Mouse (Mus musculus): ENCODE results near the gene Jph2. TPM values are rescaled to one million over a fixed set of nuclear protein-coding genes. Genes with fewer than 3 reads are reported as not detected.
"Not testable (repeated sequence)": the region's sequence is repeated elsewhere in the genome, so short reads cannot be mapped to it uniquely, and the experiment has no call there.

The Jph2 gene
- total RNA-seq, 2 experiments from 2014 or later = 352 to 422 TPM

DNA sequence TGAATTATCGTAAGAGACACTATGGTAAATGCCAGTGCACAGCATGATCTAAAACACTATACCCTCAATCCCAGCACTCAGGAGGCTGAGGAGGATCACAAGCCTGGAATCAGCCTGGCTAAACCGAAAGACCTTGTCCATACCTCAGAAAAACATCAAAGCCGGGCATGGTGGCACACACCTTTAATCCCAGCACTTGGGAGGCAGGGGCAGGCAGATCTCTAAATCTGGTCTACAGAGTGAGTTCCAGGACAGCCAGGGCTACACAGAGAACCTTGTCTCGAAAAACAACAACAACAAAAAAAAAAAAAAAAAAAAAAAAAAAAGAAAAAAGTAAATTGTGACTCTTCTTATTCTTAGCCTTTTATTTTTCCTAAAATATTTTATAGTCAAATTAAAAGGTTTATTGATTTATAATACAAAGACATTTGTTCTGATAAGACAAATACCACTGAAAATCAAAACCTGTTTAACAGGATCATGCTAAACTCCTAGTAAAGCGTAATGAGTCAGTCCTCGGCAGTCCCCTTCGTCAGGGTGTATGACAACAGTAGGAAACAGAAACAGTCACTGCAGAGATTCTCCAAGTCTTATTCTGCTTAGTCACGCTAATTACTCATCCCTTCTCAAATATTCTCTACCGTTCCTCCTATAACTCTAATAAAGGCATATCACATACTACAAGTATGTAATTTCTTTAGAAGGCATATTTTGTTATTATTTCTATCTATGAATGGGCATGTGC lies 15.2 kb upstream of the Jph2 start:
- DNase-seq = no peak
- intact Hi-C loops (cut with DNase I; ENCODE audit: low total_unique reads) = no loop called here

DNA sequence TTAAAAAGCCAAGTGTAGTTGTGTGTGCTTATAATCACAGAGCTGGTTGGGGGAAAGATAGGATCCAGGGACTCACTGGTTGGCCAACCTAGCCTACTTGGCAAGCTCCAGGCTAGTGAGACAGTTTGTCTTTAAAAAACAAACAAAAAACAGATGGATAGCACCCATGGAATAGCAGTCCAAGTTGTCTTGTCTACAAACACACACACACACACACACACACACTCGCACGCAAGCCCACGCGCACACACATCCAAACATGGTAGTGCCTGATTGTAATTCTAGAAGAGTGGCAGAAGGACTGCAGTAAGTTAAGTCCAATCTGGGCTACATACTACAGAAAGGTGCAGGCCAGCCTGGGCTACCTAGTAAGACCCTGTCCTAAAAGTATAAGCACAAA lies 14.6 kb upstream of the Jph2 start:
- DNase-seq = no peak
- intact Hi-C loops (cut with DNase I; ENCODE audit: low total_unique reads) = no loop called here

GRCm38 (mm10) chr2:163411840-163412239 lies 14.0 kb upstream of the Jph2 start:
- DNase-seq = no peak
- intact Hi-C loops (cut with DNase I; ENCODE audit: low total_unique reads) = no loop called here

- intact Hi-C loops (cut with DNase I; ENCODE audit: low total_unique reads); DNase-seq: not testable (repeated sequence)
Measured at GRCm38 (mm10) chr2:163411344-163411743, 13.6 kb upstream of the Jph2 start.

DNA sequence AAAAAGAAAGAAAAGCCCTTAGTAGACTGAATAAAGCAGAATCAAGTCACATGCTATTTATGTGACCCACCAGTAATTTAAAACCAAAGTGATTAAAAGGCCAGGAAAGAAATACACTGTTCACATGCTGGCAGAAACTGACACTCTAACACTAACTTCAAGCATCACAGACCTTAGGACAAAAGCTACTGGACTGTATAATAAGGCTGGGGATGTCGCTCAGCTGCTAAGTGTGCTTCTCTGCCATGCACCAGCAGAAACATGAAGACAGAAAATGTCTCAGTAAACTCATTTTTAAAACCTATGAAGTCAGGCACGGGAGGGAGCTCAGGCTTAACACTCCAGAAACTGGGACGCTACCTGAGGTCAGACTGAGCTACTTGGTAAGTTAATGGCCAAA lies 12.4 kb upstream of the Jph2 start:
- intact Hi-C loops (cut with DNase I; ENCODE audit: low total_unique reads) = no loop called here
- no peak for DNase-seq

- intact Hi-C loops (cut with DNase I; ENCODE audit: low total_unique reads) = loop anchor here (5.0 to 10.0 kb wide), 2 partner anchors 129 to 302 kb away; no protein-coding TSS in a partner anchor
- no peak for DNase-seq
Measured at GRCm38 (mm10) chr2:163404037-163404815, 6.4 kb upstream of the Jph2 start.

DNA sequence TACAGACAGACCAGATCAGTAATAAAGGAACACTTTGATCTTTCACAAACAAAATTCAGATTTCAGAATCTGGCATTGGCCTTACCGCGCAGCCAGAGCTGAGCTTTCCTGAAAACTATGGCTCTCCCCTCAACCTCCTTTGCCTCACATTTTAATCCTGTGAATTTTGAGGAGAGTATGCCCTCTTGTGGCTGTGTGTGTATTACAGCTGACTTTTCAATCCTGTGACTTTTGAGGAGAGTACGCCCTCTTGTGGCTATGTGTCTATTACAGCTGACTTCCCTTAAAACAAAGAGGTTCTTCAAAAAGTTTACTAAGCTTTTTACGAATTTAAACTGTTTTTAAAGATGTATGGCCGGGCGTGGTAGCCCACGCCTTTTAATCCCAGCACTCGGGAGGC lies 3.4 kb upstream of the Jph2 start:
- intact Hi-C loops (cut with DNase I; ENCODE audit: low total_unique reads) = loop anchor here (5.0 to 10.0 kb wide), 2 partner anchors 126 to 299 kb away; no protein-coding TSS in a partner anchor

GRCm38 (mm10) chr2:163399222-163399621 lies 1.4 kb upstream of the Jph2 start:
- DNase-seq = no peak
- intact Hi-C loops (cut with DNase I; ENCODE audit: low total_unique reads) = no loop called here

More for the DNA sequence above, 3.4 kb upstream of the Jph2 start:
- DNase-seq = peak; percentile 54

GRCm38 (mm10) chr2:163398770-163399169 lies 977 bp upstream of the Jph2 start:
- no peak for DNase-seq
- intact Hi-C loops (cut with DNase I; ENCODE audit: low total_unique reads) = no loop called here

- intact Hi-C loops (cut with DNase I; ENCODE audit: low total_unique reads) = no loop called here
- no peak for DNase-seq
Measured at GRCm38 (mm10) chr2:163397071-163397470, 722 bp downstream of the Jph2 start.

DNA sequence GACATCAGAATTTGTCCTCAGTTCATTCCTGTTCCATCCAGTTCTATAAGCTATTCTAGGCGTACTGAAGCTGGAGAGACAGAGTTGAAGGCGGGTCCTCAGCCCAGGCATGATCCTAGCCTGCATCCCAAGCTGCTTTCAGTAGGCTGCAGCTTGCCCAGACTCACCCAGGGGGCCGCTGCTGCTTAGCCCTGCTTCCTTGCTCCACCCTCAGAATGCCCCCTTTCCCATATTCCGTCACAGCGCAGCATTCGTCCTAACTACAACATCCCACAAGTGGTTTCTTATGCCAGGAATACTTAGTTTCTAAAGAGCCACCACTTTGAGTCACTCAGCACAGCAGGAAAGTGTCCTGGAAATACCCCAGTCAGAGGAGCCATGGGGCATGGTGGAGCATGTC lies 2.8 kb downstream of the Jph2 start:
- intact Hi-C loops (cut with DNase I; ENCODE audit: low total_unique reads) = no loop called here
- DNase-seq = no peak

DNA sequence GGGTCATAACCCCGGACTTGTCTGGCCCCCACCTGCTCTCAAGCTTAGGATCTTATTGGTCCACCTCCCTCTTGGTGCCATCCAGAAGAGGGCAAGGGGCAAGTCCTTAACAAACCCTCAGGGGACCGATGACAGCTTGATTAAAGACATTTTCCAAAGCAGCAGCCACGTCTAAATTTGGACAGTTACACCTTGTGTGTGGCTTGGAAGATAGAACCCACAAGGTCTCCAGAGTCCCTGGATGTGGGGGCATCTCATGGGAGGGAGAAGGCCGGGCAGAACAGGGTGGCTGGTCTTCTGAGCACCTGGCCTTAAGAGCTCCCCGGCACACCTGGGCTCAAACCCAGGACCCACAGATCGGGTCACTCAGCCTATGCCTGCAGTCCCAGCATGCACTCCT lies 3.8 kb downstream of the Jph2 start:
- no peak for DNase-seq
- intact Hi-C loops (cut with DNase I; ENCODE audit: low total_unique reads) = no loop called here

DNA sequence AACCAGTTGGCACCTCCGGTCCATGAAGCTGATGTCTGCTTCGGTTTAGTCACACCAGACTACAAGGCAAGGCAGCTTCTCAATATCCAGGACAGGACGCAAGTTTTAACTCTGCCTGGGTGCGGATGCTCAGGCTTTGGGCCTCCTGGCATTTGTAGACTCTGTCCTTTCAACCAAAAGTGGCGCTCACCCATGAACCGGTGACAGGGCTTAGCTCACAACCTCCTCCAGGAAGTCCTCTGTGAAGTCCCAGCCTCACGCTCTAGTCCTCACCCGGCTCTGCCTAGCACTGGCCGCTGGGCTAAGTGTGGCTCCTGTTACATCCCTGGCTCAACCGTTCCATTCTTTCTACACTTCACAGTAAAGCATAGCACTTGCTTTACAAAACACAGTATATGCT lies 4.6 kb downstream of the Jph2 start:
- no peak for DNase-seq
- intact Hi-C loops (cut with DNase I; ENCODE audit: low total_unique reads) = no loop called here

GRCm38 (mm10) chr2:163392436-163392835 lies 5.4 kb downstream of the Jph2 start:
- intact Hi-C loops (cut with DNase I; ENCODE audit: low total_unique reads) = no loop called here

DNA sequence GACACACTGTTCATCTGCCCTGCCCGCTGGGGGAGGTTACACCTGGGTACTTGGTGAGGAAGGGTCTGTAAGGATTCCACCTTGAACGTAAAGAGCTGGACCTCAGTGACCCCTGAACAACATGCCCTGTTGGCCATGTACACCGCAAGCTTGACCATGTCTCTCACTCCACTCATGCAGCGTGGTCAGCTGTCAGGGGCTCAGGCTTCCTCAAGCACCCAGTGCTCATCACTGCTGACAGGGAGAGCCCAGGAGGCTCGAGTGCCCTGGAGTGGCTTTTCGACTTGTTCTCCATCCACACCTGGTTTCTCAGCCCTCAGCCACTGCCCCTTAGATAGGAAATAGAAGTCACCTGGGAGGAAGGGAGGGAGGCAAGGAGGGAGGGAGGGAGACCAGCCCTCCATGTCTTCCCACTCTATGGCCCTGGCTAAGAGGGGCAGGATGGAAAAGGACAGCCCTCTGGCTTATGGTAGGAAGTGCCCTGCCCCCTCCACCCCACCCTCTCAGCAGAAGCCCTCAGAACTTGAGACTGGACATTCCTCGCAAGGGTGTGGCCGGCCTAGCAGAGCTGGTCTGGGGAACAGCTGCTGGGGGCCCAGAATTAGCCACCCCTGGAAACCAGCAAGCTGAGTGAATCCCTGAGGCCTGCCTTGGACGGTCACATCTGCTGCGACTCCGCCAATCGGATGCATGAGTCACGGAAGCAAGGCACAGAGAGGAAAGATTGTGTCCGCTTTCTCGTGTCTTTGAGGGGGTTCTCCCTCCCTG lies 11.2 kb downstream of the Jph2 start:
- peak; percentile 74 for DNase-seq
- intact Hi-C loops (cut with DNase I; ENCODE audit: low total_unique reads) = no loop called here

More at GRCm38 (mm10) chr2:163392436-163392835, 5.4 kb downstream of the Jph2 start:
- peak; percentile 74 for DNase-seq

DNA sequence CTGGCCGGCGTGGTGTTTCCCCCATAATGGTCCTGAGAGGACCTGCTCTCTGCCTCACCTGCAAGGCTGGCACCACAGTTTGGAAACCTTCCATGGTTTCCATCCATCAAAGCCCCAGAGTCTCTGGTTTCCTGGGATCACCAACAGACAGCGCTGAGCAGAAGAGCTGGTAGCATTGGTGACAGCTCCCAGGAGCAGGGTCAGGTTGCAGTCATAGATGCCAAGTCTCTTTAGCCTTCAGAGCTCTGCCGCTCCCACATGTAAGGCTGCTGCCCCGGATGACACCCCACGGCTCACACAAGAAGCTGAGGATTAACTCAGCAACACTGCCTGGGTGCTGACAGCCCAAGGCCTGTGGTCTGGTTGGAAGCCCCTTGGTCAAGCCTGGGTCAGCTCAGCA lies 12.7 kb downstream of the Jph2 start:
- DNase-seq = peak; percentile 48
- intact Hi-C loops (cut with DNase I; ENCODE audit: low total_unique reads) = no loop called here

GRCm38 (mm10) chr2:163381246-163381645 lies 16.5 kb downstream of the Jph2 start:
- no peak for DNase-seq
- intact Hi-C loops (cut with DNase I; ENCODE audit: low total_unique reads) = no loop called here

DNA sequence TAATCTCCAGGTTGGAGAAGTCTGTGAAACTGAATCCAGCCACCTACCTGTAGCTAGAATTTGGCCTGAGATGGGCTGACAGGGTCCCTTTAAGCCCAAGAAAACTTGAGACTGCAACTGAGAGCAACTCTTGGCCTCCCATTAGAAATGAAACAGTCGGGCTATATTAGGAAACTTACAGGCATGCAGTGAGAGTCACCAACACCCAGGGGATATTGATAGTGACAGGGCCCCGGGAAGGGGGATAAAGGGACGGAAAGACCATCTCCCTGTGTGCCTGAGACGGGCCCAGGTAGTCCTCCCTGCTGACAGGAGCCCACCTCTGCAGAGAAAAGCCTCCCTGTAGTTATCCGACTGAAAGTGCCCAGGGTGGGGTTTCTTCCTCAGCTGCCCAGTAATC lies 18.4 kb downstream of the Jph2 start:
- intact Hi-C loops (cut with DNase I; ENCODE audit: low total_unique reads) = no loop called here
- no peak for DNase-seq

GRCm38 (mm10) chr2:163376082-163376481 lies 21.7 kb downstream of the Jph2 start:
- DNase-seq = no peak
- intact Hi-C loops (cut with DNase I; ENCODE audit: low total_unique reads) = no loop called here

DNA sequence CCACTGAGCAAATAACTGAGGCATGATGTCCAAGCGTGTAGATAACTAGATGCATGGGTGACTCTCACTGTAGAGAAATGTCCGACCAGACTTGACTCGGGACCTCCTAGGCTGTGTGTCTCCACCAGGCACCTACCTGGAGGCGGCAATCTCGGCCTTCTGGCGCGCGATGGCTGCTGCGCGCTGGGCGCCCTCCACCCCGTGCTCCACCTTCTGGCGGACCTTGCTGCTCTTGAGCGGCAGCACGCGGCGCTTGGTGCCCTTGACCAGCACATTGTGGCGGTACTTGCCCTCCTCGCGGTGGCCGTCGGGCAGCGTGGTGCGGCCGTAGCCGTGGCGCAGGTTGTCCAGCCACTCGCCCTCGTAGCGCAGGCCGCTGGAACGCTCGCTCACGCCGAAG lies 22.3 kb downstream of the Jph2 start:
- DNase-seq = no peak
- intact Hi-C loops (cut with DNase I; ENCODE audit: low total_unique reads) = no loop called here
